Mouse (Mus musculus): ENCODE data around the gene Wscd2.

DNA sequence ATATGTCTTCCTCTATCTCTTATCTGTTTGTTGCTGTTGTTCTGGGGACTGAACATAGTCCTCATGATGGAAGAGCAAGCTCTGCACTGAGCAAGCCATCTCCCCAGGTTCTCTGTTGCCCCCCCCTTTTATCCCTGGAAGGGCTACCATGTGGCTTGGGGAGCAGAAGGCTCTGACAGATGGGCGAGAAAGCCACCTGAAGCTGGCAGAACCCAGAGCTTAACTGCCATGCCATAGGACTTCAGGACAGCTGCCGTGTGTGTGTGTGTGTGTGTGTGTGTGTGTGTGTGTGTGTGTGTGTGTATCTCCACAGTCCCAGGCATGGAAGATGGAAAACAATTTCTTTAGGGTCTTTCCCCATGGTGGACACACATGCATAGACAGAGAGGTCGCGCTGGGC, 128.6 kb downstream of the Wscd2 start:
- TF ChIP-seq POLR2A (IDR thresholded peaks at IDR 0.05; ENCODE audit: extremely low read depth, insufficient read depth, low read length) (no peak), CTCF (IDR thresholded peaks at IDR 0.05; ENCODE audit: extremely low read depth, insufficient read depth, low read length) (no peak)
